Mouse (Mus musculus) cerebellum, postnatal 10 days (tissue): ENCODE results near the gene Tcerg1l.

ENCODE experiments used
- DNase-seq, 2 experiments: peaks; one replicate each; pipeline ENCODE4 v3.0.0; 2021; ENCODE audit warnings: mixed read lengths in 2 of 2

Tcerg1l gene

GRCm38 (mm10) chr7:138397485-138398181 lies at the start of gene Tcerg1l:
Tcerg1l (minus strand) TSS chr7:138397730.
- DNase-seq = peak; percentile 75 to 81

GRCm38 (mm10) chr7:138442096-138442495 lies 44.6 kb upstream of the Tcerg1l start:
- DNase-seq = peak; percentile 69 to 73

DNA sequence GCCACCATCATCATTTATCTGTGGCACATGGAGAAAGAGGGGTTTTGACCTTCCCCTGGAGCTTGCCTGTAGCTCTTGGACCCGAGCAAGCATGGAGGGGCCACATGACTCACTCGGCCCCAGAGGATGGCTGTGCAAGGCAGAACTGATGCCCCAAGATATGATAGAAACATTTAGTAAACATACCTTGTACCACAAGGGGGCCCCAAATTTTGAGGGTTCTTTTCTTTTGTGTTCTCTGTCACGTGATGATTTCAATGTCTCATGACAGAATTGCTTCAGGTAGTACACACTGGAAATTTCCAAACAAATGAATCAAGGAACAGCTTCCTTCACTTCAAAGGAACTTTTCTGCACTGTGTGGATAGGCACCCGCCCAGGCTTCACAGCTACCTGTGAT lies 35.0 kb upstream of the Tcerg1l start:
- peak; percentile 21 to 42 for DNase-seq

- DNase-seq = peak; percentile 45 to 46
Observed at GRCm38 (mm10) chr7:138431456-138431855, 33.9 kb upstream of the Tcerg1l start.

DNA sequence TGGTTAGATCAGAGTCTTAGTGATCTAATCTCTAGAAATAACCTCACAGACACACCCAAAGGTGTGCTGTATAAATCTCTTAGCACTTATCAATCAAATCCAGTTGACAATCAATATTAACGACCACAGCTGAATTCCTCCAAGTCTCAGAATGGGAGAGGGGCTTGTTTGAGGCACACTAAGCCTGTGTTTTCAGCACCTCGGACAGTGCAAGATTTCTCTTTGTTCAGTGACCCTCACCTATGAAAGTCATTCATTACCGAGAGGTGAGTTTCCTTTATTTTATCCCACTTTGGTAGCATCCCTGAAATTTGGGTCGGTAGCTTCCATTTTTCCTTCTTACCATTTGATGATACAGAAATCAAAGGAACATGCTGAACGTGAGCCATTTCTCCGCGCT lies 32.4 kb upstream of the Tcerg1l start:
- no peak for DNase-seq

GRCm38 (mm10) chr7:138428826-138429225 lies 31.3 kb upstream of the Tcerg1l start:
- DNase-seq = peak; percentile 60 to 69

GRCm38 (mm10) chr7:138427441-138427840 lies 29.9 kb upstream of the Tcerg1l start:
- DNase-seq = no peak

GRCm38 (mm10) chr7:138413496-138413895 lies 16.0 kb upstream of the Tcerg1l start:
- no peak for DNase-seq

DNA sequence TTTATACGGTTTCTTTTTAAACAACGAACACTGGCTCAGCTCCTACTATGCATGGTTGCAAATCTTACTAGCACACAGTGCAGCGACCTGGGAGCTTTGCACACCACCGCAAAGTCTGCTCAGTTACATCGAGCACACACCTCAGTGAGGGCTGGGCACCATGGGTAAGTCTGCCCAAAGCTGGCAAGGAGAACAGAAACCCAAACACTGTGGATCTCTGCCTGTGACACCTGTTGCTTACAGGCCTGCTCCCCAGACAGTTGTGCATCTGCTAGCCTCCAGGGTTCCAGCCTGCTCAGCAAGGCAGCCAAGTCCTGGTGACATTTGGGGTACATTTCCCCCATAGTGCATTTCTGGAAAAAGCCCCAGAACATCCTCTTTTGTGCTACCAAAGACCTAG lies 4.1 kb upstream of the Tcerg1l start:
- DNase-seq = peak in 1 of 2 experiments; percentile 10

- peak in 1 of 2 experiments; percentile 12 for DNase-seq
Observed at GRCm38 (mm10) chr7:138400506-138401272, 3.2 kb upstream of the Tcerg1l start.

GRCm38 (mm10) chr7:138398182-138398793 lies 758 bp upstream of the Tcerg1l start:
- DNase-seq = peak; percentile 98 to 99

DNA sequence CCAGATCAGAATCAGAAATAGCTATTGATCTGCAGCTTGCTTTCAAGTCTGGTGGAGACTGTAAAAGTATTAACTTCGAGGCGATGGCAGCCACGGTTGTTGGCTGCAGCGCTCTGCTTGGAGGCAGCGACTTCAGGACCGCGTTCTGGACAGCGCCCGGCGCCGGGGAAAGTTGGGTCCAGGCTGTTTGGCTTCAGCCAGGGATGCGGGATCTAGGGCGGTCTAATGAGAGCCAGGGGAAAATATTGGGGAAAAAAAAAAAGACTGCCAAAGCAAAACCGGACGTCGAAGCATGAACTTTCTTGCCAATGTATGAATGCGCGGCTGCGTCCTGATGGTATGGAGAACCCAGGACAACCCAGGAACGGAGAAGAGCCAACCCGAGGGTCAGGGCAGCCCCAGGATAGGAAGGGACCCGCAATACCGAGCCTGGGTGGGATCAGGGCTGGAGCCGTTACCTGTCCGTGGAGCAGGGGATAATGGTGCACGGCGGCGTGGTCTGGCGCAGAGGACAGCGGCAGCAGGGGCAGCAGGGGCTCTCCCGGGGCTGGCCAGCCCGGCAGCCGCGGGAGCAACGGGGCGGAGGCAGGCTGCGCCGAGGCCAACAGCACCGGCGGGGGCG lies 556 bp downstream of the Tcerg1l start:
- DNase-seq = peak; percentile 59

DNA sequence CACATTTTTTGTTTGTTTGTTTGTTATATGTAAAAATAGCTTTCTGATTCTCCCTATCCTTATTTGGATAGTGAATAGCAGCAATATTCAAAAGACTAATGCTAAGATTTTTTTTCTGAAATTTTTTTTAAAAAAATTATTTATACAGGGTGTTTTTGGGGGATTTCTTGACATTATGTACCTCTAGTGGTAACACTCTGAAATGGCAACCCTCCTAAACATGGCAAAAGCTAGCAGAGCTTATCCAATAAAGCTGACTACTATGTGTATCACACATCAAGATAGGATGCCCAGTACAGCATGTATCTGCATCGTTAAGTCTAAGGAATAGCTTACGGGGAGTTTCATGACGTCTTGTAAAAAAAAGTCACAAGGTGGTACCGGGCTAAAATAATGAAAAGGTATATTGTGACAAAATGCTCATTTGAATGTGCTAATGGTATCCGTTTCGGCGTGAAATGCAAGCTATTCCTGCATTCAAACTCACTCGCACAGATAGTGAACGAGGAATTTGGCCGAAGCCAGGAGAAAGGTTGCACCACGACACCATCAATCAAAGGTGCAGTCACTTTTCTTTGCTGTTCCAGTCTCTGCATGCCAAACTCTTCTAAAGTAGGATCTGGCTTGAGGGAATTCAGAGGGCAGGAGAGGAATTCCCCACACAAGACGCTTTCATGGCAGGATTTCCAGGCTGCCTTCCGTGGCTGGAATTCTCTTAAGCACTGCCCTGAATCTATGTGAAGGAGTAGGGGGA lies 1.2 kb downstream of the Tcerg1l start:
- peak; percentile 15 to 61 for DNase-seq

- no peak for DNase-seq
Observed at GRCm38 (mm10) chr7:138389941-138390340, 7.6 kb downstream of the Tcerg1l start.

DNA sequence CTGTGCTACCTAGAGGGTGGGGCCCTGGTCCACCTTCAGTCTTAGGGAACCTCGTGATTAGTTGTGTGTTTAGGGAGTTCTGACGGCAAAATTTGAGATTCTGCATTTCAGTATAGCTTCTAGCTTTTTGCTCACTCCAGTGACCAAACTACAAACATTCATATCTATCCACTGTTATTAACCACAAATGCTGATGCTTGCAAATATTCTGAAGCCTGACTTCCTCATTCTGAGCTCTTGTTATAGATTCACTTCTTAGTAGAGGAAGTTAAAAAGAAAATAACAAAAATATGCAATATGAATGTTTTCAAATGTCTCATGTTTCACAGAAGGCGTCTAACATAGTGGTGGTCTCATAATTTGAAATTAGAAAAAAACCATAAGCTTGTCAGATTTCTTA lies 8.5 kb downstream of the Tcerg1l start:
- no peak for DNase-seq

- DNase-seq = no peak
Observed at GRCm38 (mm10) chr7:138379221-138379620, 18.3 kb downstream of the Tcerg1l start.

GRCm38 (mm10) chr7:138378546-138378945 lies 19.0 kb downstream of the Tcerg1l start:
- DNase-seq = no peak

- no peak for DNase-seq
Observed at GRCm38 (mm10) chr7:138375573-138375972, 22.0 kb downstream of the Tcerg1l start.

DNA sequence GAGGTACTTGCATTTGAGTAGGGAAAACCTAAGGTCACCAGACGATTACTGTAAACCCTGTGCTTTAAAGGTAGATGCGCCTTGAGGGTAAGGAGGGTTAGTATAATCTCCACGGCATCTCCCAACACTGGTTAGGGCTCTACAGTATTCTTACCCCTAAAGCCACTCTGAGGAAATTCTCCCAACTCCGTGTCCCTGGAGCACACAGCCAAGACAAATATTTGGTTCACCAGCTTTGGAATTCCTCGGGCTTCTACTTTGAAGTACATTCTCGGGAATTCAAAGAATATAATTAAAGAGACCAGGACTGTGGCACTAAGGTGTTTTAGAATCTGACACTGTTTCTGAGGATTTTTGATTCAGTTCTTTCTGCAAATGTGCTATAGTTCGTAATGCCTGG lies 23.2 kb downstream of the Tcerg1l start:
- DNase-seq = no peak

GRCm38 (mm10) chr7:138373530-138373929 lies 24.0 kb downstream of the Tcerg1l start:
- DNase-seq = no peak

DNA sequence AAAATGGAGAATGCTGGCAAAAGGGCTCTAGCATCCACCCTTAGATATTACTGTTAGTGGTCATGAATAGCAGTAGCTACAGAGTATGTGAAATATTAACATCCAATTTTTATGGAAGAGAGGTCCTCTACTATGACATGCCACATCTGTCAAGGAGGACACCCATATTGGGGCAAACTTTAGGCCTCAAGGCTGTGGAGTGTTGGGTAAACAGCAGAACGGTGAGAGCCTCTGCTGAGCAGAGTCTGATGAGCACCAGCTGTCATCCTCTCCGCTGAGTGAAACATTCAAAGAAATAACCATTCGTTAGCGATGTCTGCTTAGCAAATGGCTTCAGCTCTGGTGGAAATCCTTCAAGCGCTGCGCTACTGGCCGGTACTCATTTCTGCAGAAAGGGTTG lies 30.0 kb downstream of the Tcerg1l start:
- DNase-seq = no peak

DNA sequence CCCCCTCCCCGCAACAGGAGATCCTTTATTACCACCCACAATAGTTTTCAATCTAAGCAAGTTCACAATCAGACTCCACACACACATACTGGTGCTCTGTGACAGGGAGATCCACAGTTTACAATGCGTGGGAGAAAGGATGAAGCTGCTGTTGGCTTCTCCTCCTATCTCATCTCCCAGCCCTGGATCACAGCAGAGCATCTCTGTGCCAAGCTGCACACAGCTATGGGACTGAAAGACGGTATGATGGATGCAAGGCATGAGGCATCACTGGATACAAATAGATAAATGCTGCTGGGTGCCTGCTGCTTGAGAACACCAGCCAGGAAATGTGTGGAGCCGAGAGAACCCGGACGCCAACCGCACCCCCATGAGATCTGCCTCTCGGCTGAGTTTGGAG lies 32.0 kb downstream of the Tcerg1l start:
- DNase-seq = no peak

DNA sequence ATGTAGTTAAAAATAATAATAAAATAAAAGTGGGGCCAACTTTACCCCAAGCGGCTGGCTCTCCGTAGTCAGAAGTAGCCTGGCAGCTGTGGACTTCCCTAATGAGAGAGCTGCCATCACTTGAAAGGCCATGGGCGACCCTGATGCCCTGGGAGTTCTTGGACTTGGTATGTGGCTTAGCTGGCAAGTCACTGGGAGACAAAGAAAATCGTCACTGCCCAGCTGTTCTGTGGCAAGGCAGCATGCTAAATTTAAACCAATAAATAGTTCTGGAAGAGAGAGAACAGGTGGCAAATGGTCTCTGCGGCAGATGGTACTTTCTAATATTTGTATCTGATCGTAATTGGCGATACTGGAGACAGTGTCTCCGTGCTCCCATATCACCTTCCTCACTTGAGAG lies 40.1 kb downstream of the Tcerg1l start:
- DNase-seq = no peak
